Mouse (Mus musculus): ENCODE results near the gene Nedd9.
"Not testable (repeated sequence)": the region's sequence is repeated elsewhere in the genome, so short reads cannot be mapped to it uniquely, and the experiment has no call there.

Gene Nedd9

GRCm38 (mm10) chr13:41367176-41367611, 120.0 kb downstream of the Nedd9 start:
- no peak for DNase-seq

GRCm38 (mm10) chr13:41366609-41367008, 120.6 kb downstream of the Nedd9 start:
- DNase-seq = not testable (repeated sequence)

GRCm38 (mm10) chr13:41364273-41364672, 122.9 kb downstream of the Nedd9 start:
- DNase-seq = no peak

GRCm38 (mm10) chr13:41362909-41363308, 124.3 kb downstream of the Nedd9 start:
- peak; percentile 50 for DNase-seq

DNA sequence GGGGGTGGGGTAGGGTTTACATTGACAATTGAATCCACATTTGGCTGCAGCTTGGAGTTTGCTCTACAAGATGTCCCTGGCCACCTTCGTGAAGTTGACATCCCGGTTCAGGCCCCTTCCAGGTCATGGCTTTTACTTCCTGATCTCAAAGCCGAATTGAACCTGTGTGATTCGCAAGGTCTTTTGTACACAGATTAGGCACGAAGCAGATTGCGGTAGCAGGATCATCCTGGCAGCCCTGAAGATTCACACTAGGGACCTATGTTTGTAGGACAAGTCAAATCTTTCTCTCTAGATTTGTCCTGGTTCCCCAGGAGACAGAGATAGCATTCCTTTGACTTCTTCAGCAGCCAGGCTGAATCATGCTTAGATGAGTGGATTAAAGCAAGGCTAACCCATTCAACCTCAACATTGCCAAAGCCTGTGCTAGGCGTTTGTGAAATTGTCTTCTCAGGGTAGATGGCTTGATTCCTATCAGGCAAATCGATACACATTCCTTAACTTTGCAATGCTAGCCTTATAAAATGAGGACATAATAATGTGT, 126.8 kb downstream of the Nedd9 start:
- no peak for DNase-seq

- DNase-seq = no peak
These were observed 127.6 kb downstream of the Nedd9 start for GRCm38 (mm10) chr13:41359330-41360215.

GRCm38 (mm10) chr13:41358480-41359180, 128.5 kb downstream of the Nedd9 start:
- DNase-seq = peak; percentile 96

DNA sequence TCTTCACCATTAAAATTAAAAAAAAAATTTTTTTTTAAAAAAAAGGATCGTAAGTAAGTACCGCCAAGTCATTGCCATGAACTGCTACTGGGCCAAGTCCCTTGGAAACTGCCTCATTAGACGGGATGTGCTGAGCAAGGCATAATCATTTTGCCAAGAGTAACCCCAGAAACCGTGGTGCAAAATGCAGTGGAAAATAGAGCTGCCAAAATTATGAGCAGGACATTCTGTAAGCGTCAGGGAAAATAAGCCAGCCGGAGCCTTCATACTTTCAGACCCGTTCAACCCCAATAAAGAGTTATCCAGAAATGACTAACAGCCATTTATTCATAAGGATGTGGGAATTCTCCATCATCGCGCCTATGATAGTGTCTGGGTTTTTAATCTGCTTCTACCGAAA, 129.2 kb downstream of the Nedd9 start:
- DNase-seq = peak; percentile 49

- DNase-seq = no peak
These were observed 129.6 kb downstream of the Nedd9 start for GRCm38 (mm10) chr13:41357586-41357985.

- DNase-seq = no peak
These were observed 130.0 kb downstream of the Nedd9 start for GRCm38 (mm10) chr13:41357161-41357560.

DNA sequence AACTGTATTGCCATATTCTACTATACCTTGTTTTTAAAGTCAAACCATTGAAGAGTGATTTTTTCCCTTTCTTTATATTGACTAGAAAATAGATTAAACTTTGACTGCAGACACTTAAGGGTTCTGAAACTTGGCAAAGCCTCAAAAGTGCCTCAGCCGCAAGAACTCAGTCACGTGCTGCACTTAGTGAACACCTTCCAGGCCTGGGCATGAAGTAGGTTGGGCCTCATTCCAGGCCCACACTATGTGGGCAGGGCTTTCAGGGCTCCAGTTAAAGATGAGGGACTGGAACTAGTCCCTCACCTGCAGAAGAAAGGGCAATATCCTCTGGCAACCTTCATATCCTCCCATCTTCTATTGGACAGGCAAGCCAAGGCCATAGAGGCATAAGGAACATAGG, 131.6 kb downstream of the Nedd9 start:
- DNase-seq = peak; percentile 67

DNA sequence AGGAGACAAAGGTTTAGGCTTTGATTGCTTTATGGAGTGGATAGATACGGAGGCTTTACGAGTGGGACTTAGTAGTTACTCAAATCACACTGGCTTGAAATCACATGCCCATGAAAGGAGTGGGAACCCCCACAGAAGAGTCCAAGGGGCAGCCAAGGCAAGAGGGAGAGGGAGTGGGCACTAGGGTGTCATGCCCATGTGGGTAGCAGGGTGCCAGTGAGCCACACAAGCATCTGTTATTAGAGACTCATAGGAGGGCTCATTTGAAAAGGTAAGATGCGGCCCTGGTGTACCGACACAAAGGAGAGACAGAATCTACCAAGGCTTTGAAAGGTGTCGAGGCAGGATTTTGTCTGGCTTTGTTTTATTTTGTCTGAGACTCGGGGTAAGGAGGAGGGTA, 132.6 kb downstream of the Nedd9 start:
- no peak for DNase-seq

GRCm38 (mm10) chr13:41353676-41354075, 133.5 kb downstream of the Nedd9 start:
- DNase-seq = peak; percentile 45

DNA sequence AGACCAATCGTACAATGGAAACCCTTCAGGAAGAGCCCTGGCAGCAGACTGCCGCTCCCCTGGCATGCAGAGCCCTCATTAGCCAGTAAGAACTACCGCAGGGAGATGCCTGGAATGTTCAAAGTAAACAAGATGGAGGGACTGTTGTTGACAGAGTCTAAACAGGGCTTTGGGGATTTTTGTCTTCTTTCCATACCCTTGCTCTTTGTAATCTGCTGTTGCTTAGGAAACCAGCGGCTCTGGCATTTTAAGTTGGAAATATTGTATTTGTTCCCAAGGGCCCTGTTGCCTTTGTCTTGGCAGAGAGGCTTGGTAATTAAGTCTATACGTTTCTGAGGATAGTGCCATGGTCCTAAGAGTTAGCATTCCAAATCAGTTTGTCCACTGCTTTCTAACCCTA, 134.8 kb downstream of the Nedd9 start:
- DNase-seq = peak; percentile 65

DNA sequence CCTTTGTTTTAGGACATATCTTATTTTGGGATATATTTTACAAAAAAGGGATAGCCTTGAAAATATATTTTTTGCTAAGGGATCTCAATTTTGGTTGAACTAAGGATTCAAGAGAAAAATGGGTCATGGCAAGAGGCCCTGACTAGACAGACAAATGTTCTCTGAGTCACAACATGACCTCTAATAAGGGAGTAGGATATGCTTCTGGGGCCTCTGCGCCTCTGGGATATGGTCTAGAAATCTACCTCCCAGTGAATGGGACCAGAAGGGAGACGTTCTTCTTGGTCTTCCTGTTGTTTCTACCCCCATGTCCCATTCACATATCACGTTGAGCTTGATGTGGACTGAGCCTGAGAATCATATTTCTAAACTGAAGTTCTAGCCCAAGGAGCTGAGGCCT, 136.6 kb downstream of the Nedd9 start:
- no peak for DNase-seq

GRCm38 (mm10) chr13:41349770-41350169, 137.4 kb downstream of the Nedd9 start:
- DNase-seq = no peak

DNA sequence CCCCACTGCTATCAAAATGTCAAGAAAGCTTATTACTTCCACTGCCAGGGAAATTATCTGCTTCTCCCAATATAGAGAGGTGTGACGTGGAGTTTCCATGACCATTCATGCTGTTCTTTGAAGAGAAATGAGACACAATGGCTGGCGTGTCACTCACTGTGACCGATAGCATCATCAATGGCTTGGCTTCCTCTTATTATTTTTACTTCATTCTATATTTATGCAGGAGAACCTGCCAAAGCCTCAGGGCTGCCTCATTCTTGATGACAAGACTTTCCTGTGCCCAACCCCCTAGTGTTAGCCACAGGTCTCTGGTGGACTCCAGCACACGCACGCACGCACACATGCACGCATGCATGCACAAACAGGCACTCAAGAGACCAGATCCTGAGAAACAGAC, 141.4 kb downstream of the Nedd9 start:
- peak; percentile 66 for DNase-seq

DNA sequence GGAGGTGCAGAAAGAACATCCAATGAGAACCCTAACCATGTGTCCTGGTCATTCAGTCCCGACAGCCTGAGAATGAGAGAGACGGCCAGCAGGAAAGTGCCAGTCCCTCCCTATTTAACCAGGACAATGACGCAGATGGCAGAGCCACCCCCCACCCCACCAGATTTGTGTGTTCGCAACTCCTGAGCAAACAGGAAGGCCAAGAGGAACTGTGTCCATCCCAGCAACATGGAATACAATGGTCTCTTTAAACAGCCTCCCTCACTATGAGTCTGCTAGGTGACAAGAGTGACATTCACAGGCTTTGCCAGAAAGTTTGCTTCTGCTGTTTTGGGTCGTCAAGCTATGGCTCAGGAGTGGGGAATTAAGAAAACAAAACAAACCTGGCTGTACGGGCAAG, 141.9 kb downstream of the Nedd9 start:
- DNase-seq = peak; percentile 65

- no peak for DNase-seq
These were observed 143.3 kb downstream of the Nedd9 start for GRCm38 (mm10) chr13:41343887-41344266.

DNA sequence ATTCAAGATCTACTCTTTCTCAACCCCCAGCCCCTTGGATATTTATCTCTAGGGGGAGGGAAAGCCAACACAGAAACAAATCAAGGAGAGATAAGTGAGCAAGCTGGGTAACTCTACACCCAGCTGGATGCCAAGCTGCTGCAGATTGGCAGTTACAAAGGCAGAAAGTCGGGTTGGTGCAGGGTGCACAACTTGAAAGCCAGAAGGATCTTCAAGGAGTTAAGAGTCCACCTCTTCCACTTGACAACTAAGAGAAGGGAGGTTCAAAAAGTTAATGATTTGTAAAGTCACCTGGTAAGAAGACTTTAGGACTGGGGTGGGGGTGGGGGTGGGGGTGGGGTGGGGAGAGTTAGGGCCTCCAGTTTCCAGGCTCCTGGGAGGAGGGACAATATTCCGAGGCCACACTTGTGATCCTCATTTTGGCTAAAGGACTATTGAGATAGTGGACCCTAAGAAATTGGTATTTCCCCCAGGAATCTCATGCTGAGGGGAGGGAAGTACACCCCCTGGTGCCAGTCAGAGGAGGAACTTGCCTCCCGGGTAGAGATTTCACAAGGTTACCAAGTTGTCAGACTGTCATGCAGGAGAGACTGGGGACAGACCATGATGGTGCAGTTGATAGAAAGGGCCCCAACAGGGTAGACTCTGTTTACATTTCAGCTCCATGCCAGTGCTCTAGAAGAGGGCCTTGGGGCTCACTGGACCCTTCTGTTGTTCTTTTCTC, 143.8 kb downstream of the Nedd9 start:
- peak; percentile 53 for DNase-seq

- no peak for DNase-seq
These were observed 145.7 kb downstream of the Nedd9 start for GRCm38 (mm10) chr13:41341422-41341821.

DNA sequence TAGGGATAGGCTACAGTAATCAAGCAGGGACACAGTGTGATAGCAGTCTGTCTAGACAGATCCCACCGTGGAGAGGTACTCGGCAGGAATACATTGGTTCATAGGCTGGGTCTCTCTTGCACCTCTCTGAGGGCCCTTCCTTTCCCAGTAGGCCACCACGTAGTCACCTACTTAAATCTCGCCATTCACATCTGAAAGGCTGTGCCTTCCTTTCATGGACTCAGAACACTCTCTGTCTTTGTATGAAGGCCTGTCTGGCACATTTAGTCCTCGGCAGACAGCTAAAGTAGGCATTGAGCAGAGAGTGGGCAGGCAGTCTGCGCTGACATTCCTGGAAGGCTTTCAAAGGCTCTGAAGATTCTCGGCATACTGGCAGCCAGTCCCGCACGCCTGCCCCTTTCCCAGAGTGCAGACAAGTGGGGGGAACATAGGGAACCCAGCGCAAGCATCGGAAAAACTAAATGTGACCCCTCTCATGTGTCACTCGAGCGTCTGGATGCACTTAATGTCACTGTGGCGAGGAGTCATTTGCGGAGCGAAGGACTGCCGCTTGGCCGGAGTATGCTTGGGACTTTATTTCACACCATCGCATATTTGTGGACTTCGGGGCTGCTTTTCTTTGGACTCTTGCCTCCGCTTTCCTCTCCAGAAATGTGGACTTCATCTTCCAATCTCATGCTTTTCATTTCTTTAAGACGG, 147.4 kb downstream of the Nedd9 start:
- DNase-seq = peak; percentile 68

- DNase-seq = peak; percentile 41
These were observed 148.0 kb downstream of the Nedd9 start for GRCm38 (mm10) chr13:41339195-41339594.
